Mouse (Mus musculus): ENCODE data around the gene Plekhb2. TPM values are rescaled to one million over a fixed set of nuclear protein-coding genes. Genes with fewer than 3 reads are reported as not detected.

Gene Plekhb2
- total RNA-seq, 2 experiments from 2014 or later: 69.3 to 86.7 TPM

Other genes starting within 250 kb of the Plekhb2 start
- gene Fam168b, start 6.9 kb upstream of the Plekhb2 start, total RNA-seq (2021): 10 to 100 TPM; 53.8 to 58.1 TPM